Mouse (Mus musculus): ENCODE measurements around the gene Serpina10. TPM values are rescaled to one million over a fixed set of nuclear protein-coding genes. Genes with fewer than 3 reads are reported as not detected.

Gene Serpina10
- total and polyA plus RNA-seq, 3 experiments = 0.07 to 0.12 TPM; not detected in 1

DNA sequence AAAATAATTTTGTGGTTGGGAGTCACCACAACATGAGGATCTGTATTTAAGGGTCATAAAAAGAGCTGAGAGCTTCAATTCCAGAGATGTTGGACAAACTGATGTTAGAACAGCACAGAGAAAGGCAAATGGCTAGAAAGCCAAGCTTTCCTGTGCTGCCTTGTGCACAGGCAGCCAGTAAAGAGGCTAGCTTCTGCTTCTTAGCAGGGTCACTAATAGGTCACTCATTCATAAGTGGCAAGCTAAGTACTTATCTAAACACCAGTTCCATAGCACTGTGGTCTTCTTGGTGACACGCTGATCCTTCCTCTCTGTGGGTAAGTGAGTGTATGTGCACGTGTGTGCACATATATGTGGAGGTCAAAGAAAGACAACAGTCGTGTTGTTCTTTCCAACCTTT lies 40.2 kb upstream of the Serpina10 start:
- H3K9ac ChIP-seq (ENCODE audit: control insufficient read depth, low read depth, low read length, poor library complexity, severe bottlenecking) = no peak overlapping the region
- H3K27me3 ChIP-seq (ENCODE audit: control insufficient read depth in 1 of 2, insufficient read depth in 2 of 2, low read length in 2 of 2) = no peaks in the 10 kb centered on the region
- no peak for TF ChIP-seq MAFK (IDR thresholded peaks at IDR 0.05; ENCODE audit: borderline replicate concordance, low read depth, low read length)
- no peak for TF ChIP-seq EP300 (IDR thresholded peaks at IDR 0.05; ENCODE audit: low read depth in 1 of 2, low read length in 2 of 2)
- TF ChIP-seq KAT2A (conservative IDR thresholded peaks at IDR 0.05; ENCODE audit: low read depth, low read length) = no peak
- no peak for TF ChIP-seq ETS1 (IDR thresholded peaks at IDR 0.05; ENCODE audit: low read depth, low read length)
- TF ChIP-seq ZKSCAN1 (IDR thresholded peaks at IDR 0.05; ENCODE audit: low read depth, low read length) = no peak
- TF ChIP-seq NELFE (IDR thresholded peaks at IDR 0.05; ENCODE audit: low read depth, low read length) = no peak

GRCm38 (mm10) chr12:103670964-103671363 lies 39.7 kb upstream of the Serpina10 start:
- Histone ChIP-seq H3K9me3 (replicated peaks; ENCODE audit: insufficient read depth, low read length) (no peaks in the 10 kb centered on the region), H3K9ac (ENCODE audit: control insufficient read depth, low read depth, low read length, poor library complexity, severe bottlenecking) (no peak overlapping the region), H3K79me2 (ENCODE audit: control insufficient read depth, insufficient read depth, low read length, poor library complexity) (no peaks in the 10 kb centered on the region), H3K36me3 (ENCODE audit: control insufficient read depth in 1 of 2, insufficient read depth in 2 of 2, low read length in 2 of 2) (no peaks in the 10 kb centered on the region), H3K27me3 (ENCODE audit: control insufficient read depth in 1 of 2, insufficient read depth in 2 of 2, low read length in 2 of 2) (no peaks in the 10 kb centered on the region), H3K4me3 (ENCODE audit: control insufficient read depth in 1 of 2, insufficient read depth in 1 of 2, low read depth in 2 of 2, low read length in 2 of 2) (no peak overlapping the region), H3K4me1 (ENCODE audit: control insufficient read depth in 1 of 2, insufficient read depth in 2 of 2, low read length in 2 of 2) (no peaks in the 10 kb centered on the region), H3K27ac (ENCODE audit: control insufficient read depth, low read depth, low read length) (no peak overlapping the region)
- DNase-seq (ENCODE audit: low read depth, low spot score) = no peak
- TF ChIP-seq RAD21 (IDR thresholded peaks at IDR 0.05; ENCODE audit: low read depth, low read length) = no peak
- no peak for TF ChIP-seq BHLHE40 (IDR thresholded peaks at IDR 0.05; ENCODE audit: borderline replicate concordance, low read depth, low read length)
- no peak for TF ChIP-seq POLR2AphosphoS2 (IDR thresholded peaks at IDR 0.05; ENCODE audit: low read length)
- TF ChIP-seq HCFC1 (IDR thresholded peaks at IDR 0.05; ENCODE audit: low read depth, low read length) = no peak
- no peak for TF ChIP-seq KAT2A (conservative IDR thresholded peaks at IDR 0.05; ENCODE audit: low read depth, low read length)
- no peak for TF ChIP-seq CHD1 (IDR thresholded peaks at IDR 0.05; ENCODE audit: low read depth, low read length)
- no peak for TF ChIP-seq GABPA (IDR thresholded peaks at IDR 0.05; ENCODE audit: low read depth, low read length)
- TF ChIP-seq MYB (IDR thresholded peaks at IDR 0.05; ENCODE audit: low read depth, low read length) = no peak
- TF ChIP-seq GATA1 (IDR thresholded peaks at IDR 0.05; ENCODE audit: low read depth, low read length) = no peak
- no peak for TF ChIP-seq MYC (IDR thresholded peaks at IDR 0.05; ENCODE audit: low read depth, low read length)
- no peak for TF ChIP-seq TAL1 (IDR thresholded peaks at IDR 0.05; ENCODE audit: low read length)
- TF ChIP-seq NELFE (IDR thresholded peaks at IDR 0.05; ENCODE audit: low read depth, low read length) = no peak
- no peak for TF ChIP-seq CTCF (IDR thresholded peaks at IDR 0.05 in 2 of 3, conservative IDR thresholded peaks at IDR 0.05 in 1 of 3; ENCODE audit: control insufficient read depth in 1 of 3, insufficient read depth in 1 of 3, low read depth in 2 of 3, low read length in 3 of 3, poor library complexity in 1 of 3, severe bottlenecking in 1 of 3)
- no peak for TF ChIP-seq NRF1 (IDR thresholded peaks at IDR 0.05; ENCODE audit: insufficient read depth, low read depth, low read length, poor library complexity, severe bottlenecking)
- no peak for TF ChIP-seq TBP (IDR thresholded peaks at IDR 0.05; ENCODE audit: low read depth, low read length)
- no peak for TF ChIP-seq MAFK (IDR thresholded peaks at IDR 0.05; ENCODE audit: borderline replicate concordance, low read depth, low read length)
- no peak for TF ChIP-seq CHD2 (IDR thresholded peaks at IDR 0.05; ENCODE audit: low read length)

More for the DNA sequence above, 40.2 kb upstream of the Serpina10 start:
- H3K4me1 ChIP-seq (ENCODE audit: control insufficient read depth in 1 of 2, insufficient read depth in 2 of 2, low read length in 2 of 2) = no peaks in the 10 kb centered on the region
- H3K27ac ChIP-seq (ENCODE audit: control insufficient read depth, low read depth, low read length) = no peak overlapping the region
- H3K36me3 ChIP-seq (ENCODE audit: control insufficient read depth in 1 of 2, insufficient read depth in 2 of 2, low read length in 2 of 2) = no peaks in the 10 kb centered on the region
- DNase-seq (ENCODE audit: low read depth, low spot score) = no peak
- H3K4me3 ChIP-seq (ENCODE audit: control insufficient read depth in 1 of 2, insufficient read depth in 1 of 2, low read depth in 2 of 2, low read length in 2 of 2) = no peak overlapping the region
- H3K9me3 ChIP-seq (replicated peaks; ENCODE audit: insufficient read depth, low read length) = no peaks in the 10 kb centered on the region
- no peaks in the 10 kb centered on the region for H3K79me2 ChIP-seq (ENCODE audit: control insufficient read depth, insufficient read depth, low read length, poor library complexity)

Data from MEL (cell line).